Mouse (Mus musculus) bone marrow, adult 2 months (tissue): ENCODE data around the gene Mterf2. TPM values are rescaled to one million over a fixed set of nuclear protein-coding genes. Genes with fewer than 3 reads are reported as not detected.

Source experiments
- H3K27ac ChIP-seq: fragments of 200-500 bp; 2 replicates; pipeline ENCODE4 v1.5.1; 2012; ENCODE audit warnings: low read depth, mild to moderate bottlenecking, control low read depth, inconsistent platforms, low read length; ENCODE audit not compliant: control insufficient read depth, poor library complexity, insufficient read depth
- H3K4me1 ChIP-seq: fragments of 200-500 bp; 2 replicates; pipeline ENCODE4 v1.6.1; 2011; ENCODE audit warnings: low read length; ENCODE audit not compliant: control insufficient read depth, insufficient read depth
- H3K4me3 ChIP-seq: fragments of 200-500 bp; replicated peaks from 2 replicates; pipeline ENCODE3; 2011; ENCODE audit warnings: mild to moderate bottlenecking, low read depth, low read length, control low read depth; ENCODE audit not compliant: control insufficient read depth
- CTCF ChIP-seq: fragments of 200-500 bp; IDR thresholded peaks from 2 replicates; pipeline ENCODE4 v1.5.1; 2011; ENCODE audit warnings: low read length, control low read depth; ENCODE audit not compliant: control insufficient read depth, insufficient read depth
- POLR2A ChIP-seq: fragments of 200-500 bp; IDR thresholded peaks from 2 replicates; pipeline ENCODE4 v1.6.1; 2011; ENCODE audit warnings: low read depth, mild to moderate bottlenecking, control low read depth, low read length, borderline replicate concordance; ENCODE audit not compliant: control insufficient read depth
- WGBS: fragments of 180-500 bp; shearing (Covaris S2); methylation state at CpG from one replicate; pipeline ENCODE4 v1.1.7; 2018; 5-methylcytosine and 5-hydroxymethylcytosine counted together
- polyA plus RNA-seq: library from polyadenylated mRNA; stranded (reverse); fragments of >200 nt; gene quantifications from 2 replicates; pipeline ENCODE4 v1.2.4, GENCODE M21; 2011; ENCODE audit warnings: low replicate concordance; ENCODE audit not compliant: missing spikeins, insufficient read depth, insufficient read length

Mterf2 gene
- polyA plus RNA-seq, 1 experiment, result 3.9 TPM

- Histone ChIP-seq H3K4me3 (peak within 1 kb of the TSS; percentile 76), H3K27ac (peak within 1 kb of the TSS; percentile 73), H3K4me1 (no peaks in the 10 kb centered on the region; the same call in 1 of the 2 replicates)
- TF ChIP-seq CTCF (no peak), POLR2A (0 out of 2 replicates have a peak, but pooled peaks have one; percentile 74)
- under 1% methylated on average over 80 of the region's 96 CpGs for WGBS
Measured at GRCm38 (mm10) chr10:85102247-85103084, 25.4 kb downstream of the Mterf2 start, which contains the start of the genes Fhl4 and Tmem263. Fhl4 (minus strand) TSS chr10:85102495. Tmem263 (plus strand) TSS chr10:85102627.

GRCm38 (mm10) chr10:85101841-85102240 lies 26.0 kb downstream of the Mterf2 start:
- WGBS, result under 1% methylated on average over 10 of the region's 10 CpGs
- Histone ChIP-seq H3K27ac (peak overlapping the region; percentile 73), H3K4me1 (no peaks in the 10 kb centered on the region; the same call in 1 of the 2 replicates), H3K4me3 (peak overlapping the region; percentile 76)
- TF ChIP-seq CTCF, result no peak
- no peak for TF ChIP-seq POLR2A

GRCm38 (mm10) chr10:85071605-85072152 lies 56.1 kb downstream of the Mterf2 start:
- Histone ChIP-seq H3K4me3 (no peak overlapping the region), H3K4me1 (no peaks in the 10 kb centered on the region), H3K27ac (no peak overlapping the region)
- TF ChIP-seq POLR2A, result no peak
- TF ChIP-seq CTCF, result no peak
- 76% methylated on average over 4 of the region's 4 CpGs for WGBS

Other genes starting within 250 kb of the Mterf2 start
- gene Ric8b, start 210.4 kb downstream of the Mterf2 start, polyA plus RNA-seq, result 5.3 and 9.4 TPM in 2 replicates
- gene Fhl4, start 25.5 kb downstream of the Mterf2 start, polyA plus RNA-seq, result 0.45 TPM in 1 of 2 replicates, not detected in the other
- 6.2 and 10.1 TPM in 2 replicates for gene Tmem263, start 25.4 kb downstream of the Mterf2 start, polyA plus RNA-seq
- gene Cry1, start 57.0 kb upstream of the Mterf2 start, polyA plus RNA-seq, result 7.5 and 8.3 TPM in 2 replicates